Mouse (Mus musculus): Measurements from ENCODE around the gene Sh3kbp1.

Sh3kbp1 gene

GRCm38 (mm10) chrX:159835239-159835638 lies 208.2 kb downstream of the Sh3kbp1 start:
- no peak for DNase-seq (ENCODE audit: low spot score in 2 of 2)

GRCm38 (mm10) chrX:159837379-159837778 lies 210.3 kb downstream of the Sh3kbp1 start:
- peak in 1 of 2 experiments; percentile 20 for DNase-seq (ENCODE audit: low spot score in 2 of 2)

GRCm38 (mm10) chrX:159839786-159840185 lies 212.7 kb downstream of the Sh3kbp1 start:
- no peak for DNase-seq (ENCODE audit: low spot score in 2 of 2)

- no peak for DNase-seq (ENCODE audit: low spot score in 2 of 2)
These were observed 213.2 kb downstream of the Sh3kbp1 start for GRCm38 (mm10) chrX:159840225-159840624.

- DNase-seq (ENCODE audit: low spot score in 2 of 2): no peak
These were observed 223.7 kb downstream of the Sh3kbp1 start for GRCm38 (mm10) chrX:159850722-159851121.

GRCm38 (mm10) chrX:159856866-159857265 lies 229.8 kb downstream of the Sh3kbp1 start:
- no peak for DNase-seq (ENCODE audit: low spot score in 2 of 2)

- no peak for DNase-seq (ENCODE audit: low spot score in 2 of 2)
These were observed 231.1 kb downstream of the Sh3kbp1 start for GRCm38 (mm10) chrX:159858126-159858525.

- no peak for DNase-seq (ENCODE audit: low spot score in 2 of 2)
These were observed 233.9 kb downstream of the Sh3kbp1 start for GRCm38 (mm10) chrX:159860841-159861530.

GRCm38 (mm10) chrX:159867660-159868059 lies 240.6 kb downstream of the Sh3kbp1 start:
- no peak for DNase-seq (ENCODE audit: low spot score in 2 of 2)

GRCm38 (mm10) chrX:159872521-159872920 lies 245.4 kb downstream of the Sh3kbp1 start:
- DNase-seq (ENCODE audit: low spot score in 2 of 2): no peak

GRCm38 (mm10) chrX:159877770-159878169 lies 250.7 kb downstream of the Sh3kbp1 start:
- DNase-seq (ENCODE audit: low spot score in 2 of 2): no peak

GRCm38 (mm10) chrX:159879455-159879854 lies 252.4 kb downstream of the Sh3kbp1 start:
- no peak for DNase-seq (ENCODE audit: low spot score in 2 of 2)

- no peak for DNase-seq (ENCODE audit: low spot score in 2 of 2)
These were observed 254.5 kb downstream of the Sh3kbp1 start for GRCm38 (mm10) chrX:159881576-159881975.

GRCm38 (mm10) chrX:159896536-159896935 lies 269.5 kb downstream of the Sh3kbp1 start:
- DNase-seq (ENCODE audit: low spot score in 2 of 2): no peak

- no peak for DNase-seq (ENCODE audit: low spot score in 2 of 2)
These were observed 271.0 kb downstream of the Sh3kbp1 start for GRCm38 (mm10) chrX:159898110-159898509.

GRCm38 (mm10) chrX:159899121-159899520 lies 272.0 kb downstream of the Sh3kbp1 start:
- DNase-seq (ENCODE audit: low spot score in 2 of 2): no peak

- no peak for DNase-seq (ENCODE audit: low spot score in 2 of 2)
These were observed 276.3 kb downstream of the Sh3kbp1 start for GRCm38 (mm10) chrX:159903421-159903820.

- no peak for DNase-seq (ENCODE audit: low spot score in 2 of 2)
These were observed 280.6 kb downstream of the Sh3kbp1 start for GRCm38 (mm10) chrX:159907703-159908102.

GRCm38 (mm10) chrX:159909446-159910277 lies 282.6 kb downstream of the Sh3kbp1 start:
- no peak for DNase-seq (ENCODE audit: low spot score in 2 of 2)

- no peak for DNase-seq (ENCODE audit: low spot score in 2 of 2)
These were observed 283.5 kb downstream of the Sh3kbp1 start for GRCm38 (mm10) chrX:159910600-159910999.

GRCm38 (mm10) chrX:159911613-159912012 lies 284.5 kb downstream of the Sh3kbp1 start:
- no peak for DNase-seq (ENCODE audit: low spot score in 2 of 2)

GRCm38 (mm10) chrX:159912061-159912460 lies 285.0 kb downstream of the Sh3kbp1 start:
- no peak for DNase-seq (ENCODE audit: low spot score in 2 of 2)

GRCm38 (mm10) chrX:159913489-159913888 lies 286.4 kb downstream of the Sh3kbp1 start:
- no peak for DNase-seq (ENCODE audit: low spot score in 2 of 2)

Measured in spleen, postnatal 10 days (tissue).